Mouse (Mus musculus): ENCODE results near the gene Tcf7l2.

- TF ChIP-seq POLR2A (IDR thresholded peaks at IDR 0.05; ENCODE audit: insufficient read length, low read depth), result no peak
- TF ChIP-seq USF1 (IDR thresholded peaks at IDR 0.05; ENCODE audit: low read depth), result no peak
- no peak for TF ChIP-seq TCF3 (IDR thresholded peaks at IDR 0.05; ENCODE audit: insufficient read length, low read depth)
- TF ChIP-seq MYOD1 (IDR thresholded peaks at IDR 0.05; ENCODE audit: control insufficient read depth in 1 of 3, insufficient read length in 2 of 3, low read depth in 2 of 3), result no peak
- no peak for TF ChIP-seq TCF12 (IDR thresholded peaks at IDR 0.05; ENCODE audit: insufficient read depth, poor library complexity, severe bottlenecking)
- TF ChIP-seq POLR2AphosphoS2 (IDR thresholded peaks at IDR 0.05; ENCODE audit: insufficient read length, low read depth), result no peak
- no peak for TF ChIP-seq CEBPB (IDR thresholded peaks at IDR 0.05; ENCODE audit: insufficient read depth, poor library complexity, severe bottlenecking)
- no peak for TF ChIP-seq E2F4 (IDR thresholded peaks at IDR 0.05; ENCODE audit: insufficient read depth)
- TF ChIP-seq MYOG (IDR thresholded peaks at IDR 0.05; ENCODE audit: control insufficient read depth in 1 of 3, insufficient read depth in 1 of 3, insufficient read length in 2 of 3, low read depth in 2 of 3), result no peak
- no peak for TF ChIP-seq MAX (IDR thresholded peaks at IDR 0.05; ENCODE audit: low read depth)
- no peak for TF ChIP-seq SRF (IDR thresholded peaks at IDR 0.05; ENCODE audit: control insufficient read depth, insufficient read length, low read depth)
Observed at GRCm38 (mm10) chr19:55806434-55807193, 65.0 kb downstream of the Tcf7l2 start.
